ENCODE assay signal across 16 mouse cellular contexts in genomic region chr4:101560137-101560536, GRCm38 (mm10).
"Had no signal": no experiment of that assay in that cellular context is flagged by ENCODE, and none has a peak within 500 bp of the region (broad histone marks: within the 10 kb centered on the region; RNA-seq: fewer than 3 reads in every experiment).

No protein-coding gene starts in this region.

- H3K27me3 ChIP-seq: lung, embryonic 15.5 days; midbrain, embryonic 13.5 days; midbrain, embryonic 15.5 days; stomach, embryonic 15.5 days had no signal

- H3K9me3 ChIP-seq: lung, embryonic 15.5 days; megakaryocyte, embryonic 14.5 days; midbrain, embryonic 13.5 days; midbrain, embryonic 15.5 days; stomach, embryonic 15.5 days had no signal

- DNase-seq: liver, postnatal 0 days; lung, adult 2 months; lung, postnatal 14 days; lung, postnatal 36 days; right cerebral cortex, postnatal 14 days; thymus, adult 2 months; thymus, postnatal 25 days; thymus, postnatal 4 days had no signal

- H3K4me1 ChIP-seq: lung, embryonic 15.5 days; megakaryocyte, embryonic 14.5 days; midbrain, embryonic 15.5 days; stomach, embryonic 15.5 days had no signal

- H3K36me3 ChIP-seq: lung, embryonic 15.5 days; midbrain, embryonic 13.5 days; midbrain, embryonic 15.5 days; stomach, embryonic 15.5 days had no signal

- H3K4me2 ChIP-seq: lung, embryonic 15.5 days; midbrain, embryonic 13.5 days; midbrain, embryonic 15.5 days; stomach, embryonic 15.5 days had no signal

- H3K4me3 ChIP-seq: lung, embryonic 15.5 days; megakaryocyte, embryonic 14.5 days; midbrain, embryonic 13.5 days; midbrain, embryonic 15.5 days; stomach, embryonic 15.5 days had no signal

- H3K9ac ChIP-seq: liver, postnatal 0 days; lung, embryonic 15.5 days; midbrain, embryonic 13.5 days; midbrain, embryonic 15.5 days; stomach, embryonic 15.5 days had no signal

- H3K27ac ChIP-seq: lung, embryonic 15.5 days; macrophage; midbrain, embryonic 13.5 days; midbrain, embryonic 15.5 days; stomach, embryonic 15.5 days; stomach, postnatal 0 days had no signal

- ATAC-seq: liver, postnatal 0 days; lung, postnatal 0 days; midbrain, embryonic 13.5 days; midbrain, embryonic 15.5 days had no signal
